Mouse (Mus musculus): ENCODE measurements around the gene Gspt1. TPM values are rescaled to one million over a fixed set of nuclear protein-coding genes. Genes with fewer than 3 reads are reported as not detected.

Gspt1 gene
- total and polyA plus RNA-seq, 3 experiments: 15.6 to 62.0 (median 59.3) TPM

DNA sequence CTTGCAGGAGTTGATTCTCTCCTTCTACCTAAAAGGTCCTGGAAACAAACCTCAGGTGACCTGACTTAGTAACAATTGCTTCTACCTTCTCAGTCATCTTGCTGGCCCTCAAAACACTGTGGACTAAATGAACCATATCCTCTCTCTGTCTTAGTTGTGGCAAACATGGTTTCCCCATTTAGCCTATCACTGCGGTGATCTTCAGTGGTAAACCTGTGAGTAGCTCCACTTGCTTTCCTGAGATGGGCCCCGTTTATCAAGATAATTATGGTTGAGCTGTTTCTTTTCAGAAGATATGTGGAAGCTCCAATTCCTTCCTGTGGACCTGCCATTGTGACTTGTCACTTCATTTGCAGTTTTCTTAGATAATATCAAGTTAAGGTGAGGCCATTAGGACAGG, 30.8 kb upstream of the Gspt1 start:
- Histone ChIP-seq H3K9ac (ENCODE audit: low read depth, low read length) (no peak overlapping the region), H3K4me3 (no peak overlapping the region), H3K27me3 (ENCODE audit: control insufficient read depth, insufficient read depth, low read length) (no peaks in the 10 kb centered on the region), H3K36me3 (ENCODE audit: control insufficient read depth, insufficient read depth, low read length) (no peaks in the 10 kb centered on the region), H3K79me2 (replicated peaks; ENCODE audit: control insufficient read depth, insufficient read depth, low read length) (no peaks in the 10 kb centered on the region), H3K27ac (no peak overlapping the region), H3K4me1 (ENCODE audit: control insufficient read depth, insufficient read depth, low read length) (no peaks in the 10 kb centered on the region)
- no peak for DNase-seq
- intact Hi-C loops (cut with DNase I): no loop called here
- WGBS: 73% methylated on average over 2 of the region's 2 CpGs
- TF ChIP-seq CTCF (IDR thresholded peaks at IDR 0.05): no peak
- no peak for TF ChIP-seq EP300 (IDR thresholded peaks at IDR 0.05; ENCODE audit: insufficient read depth, low read depth, low read length)
- TF ChIP-seq POLR2A (IDR thresholded peaks at IDR 0.05; ENCODE audit: insufficient read depth, low read depth, low read length): no peak

DNA sequence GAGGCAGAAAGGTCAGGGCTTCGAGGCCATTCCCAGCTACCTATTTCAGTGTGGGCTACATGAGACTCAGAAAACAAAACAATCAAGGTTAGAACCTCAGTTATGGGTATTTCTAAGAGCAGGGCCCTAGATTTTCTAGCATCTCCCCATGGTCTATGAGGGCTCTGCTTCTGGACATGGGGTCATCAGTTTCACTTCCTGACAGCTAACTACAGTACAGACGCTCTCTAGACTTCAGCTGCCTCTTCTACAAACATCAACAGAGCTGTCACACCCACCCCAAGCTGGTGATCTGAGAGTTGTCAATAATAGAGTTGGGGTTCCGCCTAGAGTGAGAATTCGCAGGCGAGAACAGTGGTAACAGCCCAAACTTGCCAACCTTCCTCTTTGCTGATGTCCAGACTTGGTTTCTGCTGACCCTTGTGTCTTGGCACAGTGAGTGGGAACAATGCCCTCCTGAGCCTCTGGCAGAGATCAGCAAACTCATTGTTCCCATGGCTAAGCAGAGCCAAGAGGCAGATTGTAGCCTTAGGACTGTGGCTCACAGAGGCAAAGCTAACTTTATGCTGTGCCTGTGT, 28.6 kb upstream of the Gspt1 start:
- intact Hi-C loops (cut with DNase I): no loop called here
- Histone ChIP-seq H3K36me3 (ENCODE audit: control insufficient read depth, insufficient read depth, low read length) (no peaks in the 10 kb centered on the region), H3K4me3 (no peak overlapping the region), H3K27me3 (ENCODE audit: control insufficient read depth, insufficient read depth, low read length) (no peaks in the 10 kb centered on the region), H3K9ac (ENCODE audit: low read depth, low read length) (no peak overlapping the region), H3K4me1 (ENCODE audit: control insufficient read depth, insufficient read depth, low read length) (no peaks in the 10 kb centered on the region), H3K79me2 (replicated peaks; ENCODE audit: control insufficient read depth, insufficient read depth, low read length) (no peaks in the 10 kb centered on the region), H3K27ac (no peak overlapping the region)
- no peak for TF ChIP-seq EP300 (IDR thresholded peaks at IDR 0.05; ENCODE audit: insufficient read depth, low read depth, low read length)
- TF ChIP-seq CTCF (IDR thresholded peaks at IDR 0.05): no peak
- WGBS: 68% methylated on average over 5 of the region's 5 CpGs
- DNase-seq: peak in 1 of 2 experiments; percentile 20

DNA sequence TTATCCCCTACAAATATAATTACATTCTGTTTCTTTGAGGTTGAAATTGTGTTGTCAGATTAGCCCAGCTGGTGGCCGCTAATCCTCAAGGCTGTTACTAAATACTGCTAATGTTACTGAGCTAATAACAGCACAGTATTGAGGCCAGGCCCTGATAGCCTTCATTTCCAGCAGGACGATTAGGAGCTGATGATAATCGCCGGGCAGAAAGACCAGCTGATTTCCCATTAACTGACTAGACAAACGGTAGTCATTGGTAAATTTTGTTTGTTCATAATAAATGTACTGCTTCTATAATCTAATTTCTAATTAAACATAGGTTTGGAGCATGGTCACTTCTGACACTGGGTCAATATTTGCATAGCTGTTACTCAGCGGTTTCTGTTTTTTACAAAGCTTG, 24.7 kb upstream of the Gspt1 start:
- no peaks in the 10 kb centered on the region for H3K79me2 ChIP-seq (replicated peaks; ENCODE audit: control insufficient read depth, insufficient read depth, low read length)
- no peak overlapping the region for H3K4me3 ChIP-seq
- TF ChIP-seq POLR2A (IDR thresholded peaks at IDR 0.05; ENCODE audit: insufficient read depth, low read depth, low read length) (no peak), CTCF (IDR thresholded peaks at IDR 0.05) (no peak), EP300 (IDR thresholded peaks at IDR 0.05; ENCODE audit: insufficient read depth, low read depth, low read length) (no peak)
- no peak overlapping the region for H3K27ac ChIP-seq
- H3K36me3 ChIP-seq (ENCODE audit: control insufficient read depth, insufficient read depth, low read length): no peaks in the 10 kb centered on the region
- no peaks in the 10 kb centered on the region for H3K4me1 ChIP-seq (ENCODE audit: control insufficient read depth, insufficient read depth, low read length)
- 69% methylated on average over 6 of the region's 6 CpGs for WGBS
- no peak for DNase-seq
- intact Hi-C loops (cut with DNase I): no loop called here
- no peak overlapping the region for H3K9ac ChIP-seq (ENCODE audit: low read depth, low read length)
- no peaks in the 10 kb centered on the region for H3K27me3 ChIP-seq (ENCODE audit: control insufficient read depth, insufficient read depth, low read length)

DNA sequence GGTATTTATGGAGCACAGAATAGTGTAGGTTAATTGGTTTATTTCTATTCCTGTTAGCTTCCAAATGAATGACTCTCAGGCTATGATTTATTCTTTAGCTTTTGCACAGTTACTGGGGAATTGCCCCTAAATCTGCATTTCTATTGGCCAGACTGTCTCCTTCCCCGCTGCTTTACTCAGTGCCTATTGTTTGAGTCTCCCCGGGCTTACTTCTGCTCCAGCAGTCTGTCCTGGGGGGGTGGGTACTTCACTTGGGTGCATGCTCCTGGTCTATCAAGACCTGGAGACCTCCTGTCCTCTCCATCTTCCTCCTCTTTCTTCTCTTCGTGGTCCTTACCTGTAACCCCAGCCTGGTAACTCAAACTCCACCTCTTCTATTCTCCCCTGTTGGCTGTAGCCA, 22.8 kb upstream of the Gspt1 start:
- H3K79me2 ChIP-seq (replicated peaks; ENCODE audit: control insufficient read depth, insufficient read depth, low read length): no peaks in the 10 kb centered on the region
- 56% methylated on average over 3 of the region's 3 CpGs for WGBS
- H3K9ac ChIP-seq (ENCODE audit: low read depth, low read length): no peak overlapping the region
- H3K27ac ChIP-seq: no peak overlapping the region
- H3K27me3 ChIP-seq (ENCODE audit: control insufficient read depth, insufficient read depth, low read length): no peaks in the 10 kb centered on the region
- H3K4me3 ChIP-seq: no peak overlapping the region
- H3K4me1 ChIP-seq (ENCODE audit: control insufficient read depth, insufficient read depth, low read length): no peaks in the 10 kb centered on the region
- intact Hi-C loops (cut with DNase I): no loop called here
- H3K36me3 ChIP-seq (ENCODE audit: control insufficient read depth, insufficient read depth, low read length): no peaks in the 10 kb centered on the region
- DNase-seq: no peak
- TF ChIP-seq EP300 (IDR thresholded peaks at IDR 0.05; ENCODE audit: insufficient read depth, low read depth, low read length): no peak
- TF ChIP-seq POLR2A (IDR thresholded peaks at IDR 0.05; ENCODE audit: insufficient read depth, low read depth, low read length): no peak
- TF ChIP-seq CTCF (IDR thresholded peaks at IDR 0.05): no peak

DNA sequence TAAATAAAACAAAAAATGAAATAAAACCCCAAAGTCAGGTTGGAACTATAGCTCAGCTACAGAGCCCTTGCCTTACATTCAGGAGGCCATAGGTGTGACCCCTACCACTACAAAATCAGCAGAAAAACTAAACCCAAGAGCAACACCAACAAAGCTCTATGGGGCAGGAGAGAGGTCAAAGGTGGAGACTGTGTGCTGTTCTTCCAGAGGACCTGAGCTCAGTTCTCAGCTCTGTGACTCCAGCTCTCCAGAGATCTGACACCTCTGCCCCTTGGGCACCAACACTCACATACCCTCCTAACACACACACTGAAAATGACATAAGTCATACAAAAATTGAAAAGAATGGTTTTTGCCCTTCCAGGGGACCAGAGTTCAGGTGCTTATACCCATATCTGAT, 16.9 kb upstream of the Gspt1 start:
- H3K27me3 ChIP-seq (ENCODE audit: control insufficient read depth, insufficient read depth, low read length): no peaks in the 10 kb centered on the region
- H3K9ac ChIP-seq (ENCODE audit: low read depth, low read length): no peak overlapping the region
- no peaks in the 10 kb centered on the region for H3K79me2 ChIP-seq (replicated peaks; ENCODE audit: control insufficient read depth, insufficient read depth, low read length)
- intact Hi-C loops (cut with DNase I): no loop called here
- no peak for DNase-seq
- no peaks in the 10 kb centered on the region for H3K4me1 ChIP-seq (ENCODE audit: control insufficient read depth, insufficient read depth, low read length)
- no peak overlapping the region for H3K4me3 ChIP-seq
- H3K27ac ChIP-seq: no peak overlapping the region
- no peaks in the 10 kb centered on the region for H3K36me3 ChIP-seq (ENCODE audit: control insufficient read depth, insufficient read depth, low read length)
- TF ChIP-seq EP300 (IDR thresholded peaks at IDR 0.05; ENCODE audit: insufficient read depth, low read depth, low read length): no peak
- no peak for TF ChIP-seq CTCF (IDR thresholded peaks at IDR 0.05)
- no peak for TF ChIP-seq POLR2A (IDR thresholded peaks at IDR 0.05; ENCODE audit: insufficient read depth, low read depth, low read length)

DNA sequence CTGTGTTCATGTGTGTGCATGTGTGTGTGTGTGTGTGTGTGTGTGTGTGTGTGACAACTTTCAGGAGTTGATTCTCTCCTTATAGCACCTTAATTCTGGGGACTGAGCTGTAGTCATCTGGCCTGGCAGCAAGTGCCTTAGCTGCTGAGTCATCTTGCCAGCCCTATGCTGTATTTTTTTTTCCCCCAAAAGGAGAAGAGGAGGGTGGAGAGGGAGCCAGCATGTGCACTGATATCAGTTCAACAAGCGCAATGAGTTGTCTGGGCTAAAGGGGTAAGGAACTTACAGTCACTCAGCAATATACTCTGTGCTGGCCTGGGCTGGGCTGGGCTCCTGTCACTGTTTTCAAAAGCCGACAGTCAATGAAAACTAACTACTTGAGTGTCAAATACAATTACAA, 16.5 kb upstream of the Gspt1 start:
- no peak overlapping the region for H3K9ac ChIP-seq (ENCODE audit: low read depth, low read length)
- WGBS: 72% methylated on average over 2 of the region's 2 CpGs
- no peak overlapping the region for H3K4me3 ChIP-seq
- H3K36me3 ChIP-seq (ENCODE audit: control insufficient read depth, insufficient read depth, low read length): no peaks in the 10 kb centered on the region
- no peak overlapping the region for H3K27ac ChIP-seq
- H3K4me1 ChIP-seq (ENCODE audit: control insufficient read depth, insufficient read depth, low read length): no peaks in the 10 kb centered on the region
- intact Hi-C loops (cut with DNase I): no loop called here
- DNase-seq: no peak
- no peaks in the 10 kb centered on the region for H3K79me2 ChIP-seq (replicated peaks; ENCODE audit: control insufficient read depth, insufficient read depth, low read length)
- no peaks in the 10 kb centered on the region for H3K27me3 ChIP-seq (ENCODE audit: control insufficient read depth, insufficient read depth, low read length)
- TF ChIP-seq EP300 (IDR thresholded peaks at IDR 0.05; ENCODE audit: insufficient read depth, low read depth, low read length) (no peak), CTCF (IDR thresholded peaks at IDR 0.05) (no peak), POLR2A (IDR thresholded peaks at IDR 0.05; ENCODE audit: insufficient read depth, low read depth, low read length) (no peak)

Data from heart, adult 2 months (tissue).